Mouse (Mus musculus) ovary, adult 18-20 months (tissue): ENCODE data around the gene Scn8a.

Experiments
- DNase-seq: peaks from one replicate; pipeline ENCODE4 v3.0.0; 2022; ENCODE audit warnings: low spot score, mixed read lengths

The Scn8a gene

DNA sequence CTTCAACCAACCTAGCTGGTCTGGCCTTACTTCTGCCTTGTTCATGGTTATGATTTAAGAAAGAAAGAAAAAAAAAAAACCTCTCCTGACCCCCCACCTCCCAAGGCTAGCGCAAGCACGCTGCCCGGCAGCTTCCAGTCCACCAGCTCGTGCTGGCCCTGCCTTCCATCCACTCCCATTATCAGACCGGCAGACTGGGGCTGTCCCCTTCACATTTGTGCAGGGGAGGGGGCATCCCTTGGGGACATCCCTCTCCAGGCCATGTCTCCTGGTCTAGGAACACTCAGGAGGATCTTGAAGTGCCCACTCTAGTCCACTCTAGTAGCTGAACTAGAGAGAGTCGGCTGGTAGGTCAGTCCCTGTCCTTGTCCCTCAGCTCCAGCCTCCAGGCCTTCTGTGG lies 174.9 kb downstream of the Scn8a start:
- DNase-seq = no peak

GRCm38 (mm10) chr15:101046039-101046526 lies 176.4 kb downstream of the Scn8a start:
- no peak for DNase-seq

DNA sequence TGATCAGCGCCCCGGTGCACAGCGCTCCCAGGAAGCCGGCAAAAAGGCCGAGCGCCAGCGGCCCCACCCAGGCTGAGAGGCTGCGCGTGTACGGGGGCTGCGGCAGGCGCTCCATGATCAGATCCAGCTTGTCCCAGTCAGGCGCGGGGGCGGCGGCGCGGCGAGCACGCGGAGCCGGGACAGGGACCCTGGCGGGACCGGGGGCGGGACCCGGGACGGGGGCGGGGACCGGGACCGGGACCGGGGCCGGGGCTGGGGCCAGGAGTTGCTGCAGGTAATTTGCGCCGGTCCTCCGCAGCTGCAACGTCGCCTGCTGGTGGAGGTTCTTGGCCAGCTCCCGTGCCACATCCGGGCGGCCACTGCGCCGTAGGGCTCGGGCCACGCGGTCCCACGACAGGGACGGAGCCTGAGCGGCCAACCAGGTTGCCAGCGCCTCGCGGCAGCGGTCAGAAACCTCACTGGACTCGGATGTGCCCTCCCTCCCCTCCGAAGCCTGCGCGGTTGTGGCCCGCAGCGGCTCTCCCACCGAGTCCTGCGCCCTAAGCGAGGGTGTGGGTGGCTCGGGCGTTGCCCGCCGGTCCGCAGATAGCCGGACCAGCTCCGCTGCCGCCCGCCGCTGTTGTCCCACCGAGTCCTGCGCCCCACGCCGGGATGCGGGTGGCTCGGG lies 177.0 kb downstream of the Scn8a start:
- peak; percentile 26 for DNase-seq

DNA sequence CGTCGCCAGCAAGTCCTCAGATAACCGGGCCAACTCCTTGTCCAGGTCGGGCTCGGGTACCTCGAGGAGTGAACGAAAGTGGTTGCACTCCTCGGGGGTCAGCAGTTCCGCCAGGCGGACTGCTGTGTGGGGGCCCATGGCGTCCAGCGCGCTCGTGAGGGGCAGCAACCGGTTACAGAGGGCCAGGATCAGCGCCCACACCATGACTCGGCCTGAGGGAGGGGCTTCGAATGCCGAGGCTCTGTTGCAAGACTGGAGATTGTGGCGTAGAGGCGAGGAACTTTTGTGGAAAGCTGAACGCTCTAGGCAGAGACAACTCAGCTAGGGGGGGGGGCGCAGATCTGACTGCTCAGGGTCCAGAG lies 177.5 kb downstream of the Scn8a start, which contains the start of gene Gm47841:
Gene Gm47841 (minus strand): TSS at position 204 of the 362 bp plus-strand sequence.
- no peak for DNase-seq

GRCm38 (mm10) chr15:101048338-101048896 lies 178.8 kb downstream of the Scn8a start:
- DNase-seq = no peak

GRCm38 (mm10) chr15:101051869-101052268 lies 182.2 kb downstream of the Scn8a start:
- DNase-seq = no peak

DNA sequence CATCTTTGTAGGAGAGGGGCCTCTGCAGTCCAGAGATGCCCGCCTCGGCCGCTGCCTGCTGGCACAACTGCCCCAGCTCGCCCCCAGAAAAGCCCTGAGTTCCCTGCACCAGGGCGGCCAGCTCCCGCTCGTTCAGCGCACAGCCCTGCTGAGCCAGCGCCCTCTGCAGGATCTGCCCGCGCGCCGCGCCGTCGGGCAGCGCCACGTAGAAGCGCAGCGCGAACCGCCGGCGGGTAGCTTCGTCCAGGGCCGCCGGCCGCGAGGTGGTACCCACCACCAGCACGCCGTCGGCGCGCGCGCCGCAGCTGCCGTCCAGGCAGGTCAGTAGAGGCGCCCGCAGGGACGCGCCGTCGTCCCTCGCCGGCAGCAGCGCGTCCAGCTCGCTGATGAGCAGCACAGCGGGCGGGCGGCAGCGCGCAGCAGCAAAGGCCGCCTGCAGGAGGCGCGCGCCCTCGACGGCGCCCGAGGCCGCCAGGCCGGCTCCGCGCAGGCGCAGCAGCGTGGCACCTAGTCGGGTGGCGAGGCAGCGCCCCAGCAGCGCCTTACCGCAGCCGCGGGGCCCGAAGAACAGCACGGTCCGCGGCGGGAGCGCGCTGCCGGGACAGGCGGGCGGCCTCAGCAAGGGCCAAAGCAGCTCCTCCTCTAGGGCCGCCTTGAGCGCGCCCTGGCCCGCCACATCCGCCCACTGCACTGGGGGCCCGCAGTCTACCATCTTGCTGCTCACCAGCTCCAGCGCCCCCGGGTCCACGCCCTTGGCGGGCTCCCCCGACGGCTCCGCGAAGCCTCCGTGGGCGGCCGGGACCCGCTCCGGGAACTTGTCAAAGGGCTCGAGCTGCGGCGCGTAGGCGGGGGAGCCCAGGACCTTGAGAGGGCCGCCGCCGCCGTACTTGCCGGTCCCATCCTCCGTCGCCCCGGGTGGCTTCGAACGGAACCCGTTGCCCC lies 183.2 kb downstream of the Scn8a start:
- no peak for DNase-seq

- DNase-seq = no peak
Measured at GRCm38 (mm10) chr15:101053832-101054459, 184.3 kb downstream of the Scn8a start.

DNA sequence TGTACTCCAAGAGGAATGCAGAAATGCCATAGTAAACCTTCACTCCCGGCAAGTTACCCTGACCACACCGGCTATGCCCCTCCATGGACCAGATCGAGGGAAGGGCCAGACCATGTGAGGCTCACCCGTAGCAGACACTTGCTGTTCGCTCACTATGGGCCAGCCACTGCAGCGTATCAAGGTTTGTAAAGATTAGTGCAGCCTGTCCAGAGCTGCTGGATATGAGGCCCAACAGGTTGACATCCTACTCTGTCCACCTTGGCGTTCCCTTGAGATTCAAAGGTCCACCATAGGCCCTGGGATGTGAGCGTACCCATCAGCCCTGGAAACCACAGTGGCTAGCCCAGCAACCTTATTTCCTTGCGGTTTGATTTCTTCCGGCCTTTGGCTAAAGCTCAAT lies 184.9 kb downstream of the Scn8a start:
- DNase-seq = no peak

GRCm38 (mm10) chr15:101056225-101056624 lies 186.6 kb downstream of the Scn8a start:
- DNase-seq = no peak

- no peak for DNase-seq
Measured at GRCm38 (mm10) chr15:101059570-101060279, 190.1 kb downstream of the Scn8a start.

- no peak for DNase-seq
Measured at GRCm38 (mm10) chr15:101060280-101060852, 190.7 kb downstream of the Scn8a start.

GRCm38 (mm10) chr15:101065069-101065468 lies 195.4 kb downstream of the Scn8a start:
- no peak for DNase-seq

DNA sequence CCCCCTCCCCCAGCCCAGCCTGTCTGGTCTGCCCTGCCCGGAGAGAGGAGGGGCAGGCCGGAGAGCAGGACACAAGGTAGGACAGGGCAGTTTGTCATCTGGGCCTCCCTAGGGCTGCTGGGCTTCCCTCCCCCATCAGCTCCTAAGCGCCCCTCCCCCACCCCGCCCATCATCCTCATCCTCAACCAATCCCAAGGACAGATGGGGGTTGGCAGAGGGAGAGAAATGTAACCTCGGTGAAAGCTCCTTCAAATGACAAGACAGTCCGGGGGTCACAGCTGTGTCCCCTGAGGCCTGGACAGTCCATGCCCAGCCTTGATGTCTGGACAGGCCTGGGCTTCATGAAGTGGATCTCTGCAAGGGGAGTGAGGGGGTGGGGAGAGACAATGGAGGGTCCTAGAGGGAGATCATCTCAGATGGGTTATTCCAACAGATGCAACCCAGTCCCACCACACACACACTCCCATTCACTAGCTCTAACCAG lies 196.7 kb downstream of the Scn8a start:
- DNase-seq = no peak

GRCm38 (mm10) chr15:101066920-101067696 lies 197.4 kb downstream of the Scn8a start:
- DNase-seq = no peak

DNA sequence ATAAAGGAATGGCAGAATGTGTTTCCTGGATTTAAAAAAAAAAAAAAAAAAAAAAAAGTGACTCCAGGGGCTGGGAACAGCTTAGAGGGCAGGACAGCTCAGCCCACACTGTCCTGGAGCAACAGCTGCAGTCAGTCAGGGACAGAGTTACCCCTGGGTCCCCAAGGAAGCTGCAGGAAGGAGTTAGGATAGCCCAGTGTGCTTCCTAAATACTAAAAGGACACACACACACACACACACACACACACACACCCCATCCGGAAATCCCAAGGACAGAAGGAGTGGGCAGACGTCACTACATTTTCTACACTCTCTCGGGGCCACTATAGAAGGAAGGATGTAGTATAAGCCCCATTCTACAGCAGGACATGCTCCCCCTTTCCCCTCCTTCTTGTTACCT lies 198.4 kb downstream of the Scn8a start:
- no peak for DNase-seq

DNA sequence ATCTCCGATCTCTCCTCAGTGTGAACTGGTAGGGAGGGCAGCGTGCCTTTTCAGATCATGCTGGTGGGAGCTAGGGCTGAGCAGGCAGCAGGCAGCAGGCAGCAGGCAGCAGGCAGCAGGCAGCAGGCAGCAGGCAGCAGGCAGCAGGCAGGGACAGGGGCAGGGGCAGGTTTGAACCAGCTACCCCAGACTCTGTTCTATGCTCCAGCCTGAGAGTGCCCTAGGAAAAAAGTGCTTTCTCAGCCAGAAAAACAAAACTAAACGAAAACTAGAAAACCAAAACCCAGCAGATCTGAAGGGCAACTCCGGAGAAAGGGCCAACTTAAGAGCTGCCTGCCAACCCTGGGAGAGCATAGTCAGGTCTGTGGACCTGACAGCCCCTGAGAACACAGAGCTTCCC lies 199.0 kb downstream of the Scn8a start:
- no peak for DNase-seq

GRCm38 (mm10) chr15:101069641-101070190 lies 200.1 kb downstream of the Scn8a start:
- no peak for DNase-seq

DNA sequence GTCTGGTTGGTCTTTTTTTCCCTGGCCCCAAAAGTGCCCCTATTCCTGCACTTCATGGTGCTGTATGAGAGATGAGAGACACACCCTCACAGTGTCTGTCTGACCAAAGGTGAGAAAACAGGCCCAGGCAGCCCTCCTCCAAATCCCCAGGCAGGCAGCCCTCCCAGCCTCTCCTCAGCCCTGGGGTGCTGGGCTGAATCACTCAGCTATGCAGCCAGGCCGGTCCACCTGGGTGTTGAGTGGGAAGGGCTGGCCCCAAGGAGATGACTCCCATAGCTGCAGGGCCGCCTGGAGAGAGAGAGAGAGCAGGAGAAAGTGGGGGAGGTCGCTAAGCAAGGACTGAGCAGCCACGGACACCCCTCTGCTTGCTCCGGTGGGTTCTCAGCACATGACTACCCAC lies 201.1 kb downstream of the Scn8a start:
- no peak for DNase-seq

- no peak for DNase-seq
Measured at GRCm38 (mm10) chr15:101072736-101073135, 203.1 kb downstream of the Scn8a start.
